Mouse (Mus musculus): ENCODE results near the gene Apon.

- TF ChIP-seq CTCF (IDR thresholded peaks at IDR 0.05; ENCODE audit: control insufficient read depth, insufficient read depth, low read length) (no peak), POLR2A (IDR thresholded peaks at IDR 0.05; ENCODE audit: borderline replicate concordance, control insufficient read depth, low read depth, low read length) (no peak)
Observed at GRCm38 (mm10) chr10:128225538-128225937, 28.4 kb upstream of the Apon start, which contains the start of gene Mip.
